Mouse (Mus musculus) limb, embryonic 11.5 days (tissue): ENCODE measurements around the gene Gm13276. TPM values are rescaled to one million over a fixed set of nuclear protein-coding genes. Genes with fewer than 3 reads are reported as not detected.
"Not testable (repeated sequence)": the region's sequence is repeated elsewhere in the genome, so short reads cannot be mapped to it uniquely, and the experiment has no call there.

Experiments
- ATAC-seq: fragments of 200-750 bp; cut with Nextera tagmentation; 2 replicates; pipeline ENCODE4 v1.8.0; 2017; ENCODE audit warnings: low read depth; ENCODE audit not compliant: insufficient number of reproducible peaks, low FRiP score, low TSS enrichment
- DNase-seq: peaks from one replicate; pipeline ENCODE4 v3.0.0-alpha.2; 2015; ENCODE audit warnings: low spot score
- H3K27ac ChIP-seq: fragments of 300-500 bp; sonication (generic); replicated peaks from 2 replicates; pipeline ENCODE4 v1.5.1; 2014; ENCODE audit warnings: low read depth, mild to moderate bottlenecking, low read length
- H3K27me3 ChIP-seq: fragments of 300-500 bp; sonication (generic); 2 replicates; pipeline ENCODE4 v1.6.1; 2014; ENCODE audit warnings: mild to moderate bottlenecking, low read length, mixed read lengths; ENCODE audit not compliant: control insufficient read depth, insufficient read depth
- H3K36me3 ChIP-seq: fragments of 300-500 bp; sonication (generic); 2 replicates; pipeline ENCODE4 v1.6.1; 2014; ENCODE audit warnings: mild to moderate bottlenecking, low read length, moderate library complexity, mixed read lengths; ENCODE audit not compliant: control insufficient read depth, insufficient read depth
- H3K4me1 ChIP-seq: fragments of 300-500 bp; sonication (generic); 2 replicates; pipeline ENCODE4 v1.6.1; 2014; ENCODE audit warnings: low read length, mixed read lengths; ENCODE audit not compliant: control insufficient read depth, insufficient read depth
- H3K4me2 ChIP-seq: fragments of 300-500 bp; sonication (generic); 2 replicates; pipeline ENCODE4 v1.6.1; 2014; ENCODE audit warnings: low read depth, mild to moderate bottlenecking, moderate library complexity; ENCODE audit not compliant: severe bottlenecking
- H3K4me3 ChIP-seq: fragments of 300-500 bp; sonication (generic); 2 replicates; pipeline ENCODE4 v1.5.1; 2014; ENCODE audit warnings: low read depth, low read length
- H3K9ac ChIP-seq: fragments of 300-500 bp; sonication (generic); 2 replicates; pipeline ENCODE4 v1.6.1; 2014; ENCODE audit warnings: mild to moderate bottlenecking, low read length
- H3K9me3 ChIP-seq: fragments of 300-500 bp; sonication (generic); 2 replicates; pipeline ENCODE4 v1.6.1; 2016; ENCODE audit warnings: low read length; ENCODE audit not compliant: control insufficient read depth
- WGBS: fragments of 180-500 bp; shearing (Covaris S2); extraction: QIAGEN DNeasy Blood & Tissue Kit; methylation state at CpG from one replicate; pipeline ENCODE4 v1.1.7; 2014; 5-methylcytosine and 5-hydroxymethylcytosine counted together
- polyA plus RNA-seq: library from polyadenylated mRNA; unstranded; fragments of >200 nt; fragmentation: Nextera tagmentation; extraction: Ambion mirVana; gene quantifications from 2 replicates; pipeline ENCODE4 v1.2.1, GENCODE M21; 2014

Gm13276 gene
- polyA plus RNA-seq, 1 experiment from 2014 or later = not detected

- H3K4me2 ChIP-seq = no peak overlapping the region
- no peak overlapping the region for H3K9ac ChIP-seq
- peak; percentile 26 for DNase-seq
- 24% methylated on average over 4 of the region's 4 CpGs for WGBS
- H3K27ac ChIP-seq = no peak overlapping the region
- no peak for ATAC-seq
- no peaks in the 10 kb centered on the region for H3K9me3 ChIP-seq
- no peak overlapping the region for H3K4me3 ChIP-seq
- no peaks in the 10 kb centered on the region for H3K4me1 ChIP-seq
- no peaks in the 10 kb centered on the region for H3K36me3 ChIP-seq
- H3K27me3 ChIP-seq = no peaks in the 10 kb centered on the region
Observed at GRCm38 (mm10) chr4:88822995-88823394, 37.5 kb downstream of the Gm13276 start.

DNA sequence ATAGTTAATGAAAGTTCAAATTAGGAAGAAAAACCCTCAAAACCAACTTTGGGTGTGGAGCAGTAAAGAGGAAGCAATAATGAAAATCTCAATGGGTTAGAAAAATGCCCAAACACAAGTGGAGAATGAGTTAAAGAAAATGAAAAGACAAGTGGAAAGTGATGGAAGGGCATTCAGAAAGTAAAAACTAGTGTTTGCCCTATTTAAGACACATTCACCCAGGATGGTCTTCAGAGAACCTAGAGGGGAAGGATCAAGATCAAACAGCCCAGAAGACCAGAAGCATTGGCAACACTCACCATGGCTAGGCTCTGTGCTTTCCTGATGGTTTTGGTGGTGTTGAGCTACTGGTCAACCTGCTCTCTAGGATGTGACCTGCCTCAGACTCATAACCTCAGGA, 41.6 kb downstream of the Gm13276 start, which contains the start of gene Ifna6:
Gene Ifna6, plus strand, starts transcription at position 301 of the 400 bp plus-strand sequence.
- H3K9ac ChIP-seq, H3K4me3 ChIP-seq, H3K9me3 ChIP-seq, ATAC-seq, H3K27me3 ChIP-seq, H3K4me1 ChIP-seq, H3K27ac ChIP-seq, H3K36me3 ChIP-seq, H3K4me2 ChIP-seq, DNase-seq: not testable (repeated sequence)

- DNase-seq = peak; percentile 38
- Histone ChIP-seq H3K27ac (no peak overlapping the region), H3K36me3 (no peaks in the 10 kb centered on the region), H3K4me3 (no peak overlapping the region), H3K9ac (no peak overlapping the region), H3K4me1 (no peaks in the 10 kb centered on the region), H3K9me3 (no peaks in the 10 kb centered on the region), H3K27me3 (no peaks in the 10 kb centered on the region), H3K4me2 (no peak overlapping the region)
- no peak for ATAC-seq
- WGBS = 31% methylated on average over 4 of the region's 4 CpGs
Observed at GRCm38 (mm10) chr4:88830523-88830922, 45.0 kb downstream of the Gm13276 start.

DNA sequence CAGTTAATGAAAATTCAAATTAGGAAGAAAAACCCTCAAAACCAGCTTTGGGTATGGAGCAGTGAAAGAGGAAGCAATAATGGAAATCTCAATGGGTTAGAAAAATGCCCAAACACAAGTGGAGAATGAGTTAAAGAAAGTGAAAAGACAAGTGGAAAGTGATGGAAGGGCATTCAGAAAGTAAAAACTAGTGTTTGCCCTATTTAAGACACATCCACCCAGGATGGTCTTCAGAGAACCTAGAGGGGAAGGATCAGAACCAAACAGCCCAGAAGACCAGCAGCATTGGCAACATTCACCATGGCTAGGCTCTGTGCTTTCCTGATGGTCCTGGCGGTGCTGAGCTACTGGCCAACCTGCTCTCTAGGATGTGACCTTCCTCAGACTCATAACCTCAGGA, 49.7 kb downstream of the Gm13276 start, which contains the start of gene Ifna5:
Gene Ifna5, plus strand, starts transcription at position 301 of the 400 bp plus-strand sequence.
- not testable (repeated sequence) for H3K4me3 ChIP-seq, H3K27ac ChIP-seq, H3K9me3 ChIP-seq, H3K9ac ChIP-seq, H3K27me3 ChIP-seq, H3K4me2 ChIP-seq, H3K36me3 ChIP-seq, H3K4me1 ChIP-seq, DNase-seq, ATAC-seq
- 80% methylated on average over 1 of the region's 1 CpGs for WGBS

Other genes starting within 250 kb of the Gm13276 start
- not detected in 2 replicates for gene Ifna15, start 227.5 kb upstream of the Gm13276 start, polyA plus RNA-seq
- gene Ifna14, start 213.9 kb upstream of the Gm13276 start, polyA plus RNA-seq = not detected in 2 replicates
- gene Ifna9, start 193.3 kb upstream of the Gm13276 start, polyA plus RNA-seq = not detected in 2 replicates
- not detected in 2 replicates for gene Ifna12, start 182.3 kb upstream of the Gm13276 start, polyA plus RNA-seq
- not detected in 2 replicates for gene C87499, start 151.3 kb upstream of the Gm13276 start, polyA plus RNA-seq
- not detected in 2 replicates for gene Ifna13, start 141.2 kb upstream of the Gm13276 start, polyA plus RNA-seq
- not detected in 2 replicates for gene Ifna16, start 108.8 kb upstream of the Gm13276 start, polyA plus RNA-seq
- not detected in 2 replicates for gene Ifna2, start 101.8 kb upstream of the Gm13276 start, polyA plus RNA-seq
- not detected in 2 replicates for gene Ifnab, start 94.3 kb upstream of the Gm13276 start, polyA plus RNA-seq
- 0.81 and 1.5 TPM in 2 replicates for gene Gm26566, start 63.9 kb upstream of the Gm13276 start, polyA plus RNA-seq
- 139 and 140 TPM in 2 replicates for gene Klhl9, start 63.2 kb upstream of the Gm13276 start, polyA plus RNA-seq
- gene Gm13271, start 30.8 kb upstream of the Gm13276 start, polyA plus RNA-seq = not detected in 2 replicates
- gene Gm13283, start 25.6 kb upstream of the Gm13276 start, polyA plus RNA-seq = 0.13 TPM in 1 of 2 replicates, not detected in the other
- gene Gm13290, start 11.9 kb upstream of the Gm13276 start, polyA plus RNA-seq = 0.38 TPM in 1 of 2 replicates, not detected in the other
- gene Gm13289, start 8.8 kb upstream of the Gm13276 start, polyA plus RNA-seq = not detected in 2 replicates
- gene Gm13272, start 5.9 kb upstream of the Gm13276 start, polyA plus RNA-seq = not detected in 2 replicates
- not detected in 2 replicates for gene Ifnz, start 3.6 kb upstream of the Gm13276 start, polyA plus RNA-seq
- gene Gm13277, start 2.9 kb downstream of the Gm13276 start, polyA plus RNA-seq = not detected in 2 replicates
- not detected in 2 replicates for gene Gm13278, start 5.8 kb downstream of the Gm13276 start, polyA plus RNA-seq
- not detected in 2 replicates for gene Gm13275, start 8.8 kb downstream of the Gm13276 start, polyA plus RNA-seq
- gene Gm13279, start 11.7 kb downstream of the Gm13276 start, polyA plus RNA-seq = not detected in 2 replicates
- gene Gm13285, start 14.0 kb downstream of the Gm13276 start, polyA plus RNA-seq = 1.1 and 1.4 TPM in 2 replicates
- gene Gm13287, start 17.5 kb downstream of the Gm13276 start, polyA plus RNA-seq = not detected in 2 replicates
- gene Gm13288, start 19.8 kb downstream of the Gm13276 start, polyA plus RNA-seq = not detected in 2 replicates
- not detected in 2 replicates for gene Ifna7, start 30.5 kb downstream of the Gm13276 start, polyA plus RNA-seq
- gene Ifna11, start 34.2 kb downstream of the Gm13276 start, polyA plus RNA-seq = not detected in 2 replicates
- not detected in 2 replicates for gene Ifna6, start 41.7 kb downstream of the Gm13276 start, polyA plus RNA-seq
- not detected in 2 replicates for gene Ifna5, start 49.8 kb downstream of the Gm13276 start, polyA plus RNA-seq
- not detected in 2 replicates for gene Ifna4, start 56.2 kb downstream of the Gm13276 start, polyA plus RNA-seq
- gene Ifna1, start 64.4 kb downstream of the Gm13276 start, polyA plus RNA-seq = not detected in 2 replicates
- not detected in 2 replicates for gene Ifne, start 94.5 kb downstream of the Gm13276 start, polyA plus RNA-seq